Mouse (Mus musculus): ENCODE measurements around the gene Sec24a.
A peak's percentile ranks its signal among the peaks of the same experiment; 100 is the strongest.
"Not testable (repeated sequence)": the region's sequence is repeated elsewhere in the genome, so short reads cannot be mapped to it uniquely, and the experiment has no call there.

The Sec24a gene

DNA sequence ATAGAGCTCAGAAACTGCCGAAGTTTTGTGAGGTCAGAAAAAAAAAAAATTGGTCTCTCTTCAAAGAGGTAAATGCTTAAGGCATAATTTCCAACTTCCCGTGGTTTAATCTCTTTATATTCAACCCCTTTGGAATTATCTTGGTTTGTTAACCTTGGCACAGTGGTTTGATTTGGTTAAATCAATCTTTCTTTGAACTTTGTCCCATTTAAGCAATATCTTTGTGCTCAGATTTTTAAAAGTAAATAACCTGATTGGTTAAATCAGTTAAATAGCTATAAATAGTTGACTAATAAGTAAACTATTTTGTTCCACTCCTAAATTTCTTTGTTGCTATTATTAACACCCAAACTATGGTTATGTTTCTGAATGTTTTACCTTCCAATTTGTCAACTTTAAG, 4.2 kb downstream of the Sec24a start:
- DNase-seq, result no peak

GRCm38 (mm10) chr11:51758207-51758606, 5.2 kb downstream of the Sec24a start:
- DNase-seq, result not testable (repeated sequence)

DNA sequence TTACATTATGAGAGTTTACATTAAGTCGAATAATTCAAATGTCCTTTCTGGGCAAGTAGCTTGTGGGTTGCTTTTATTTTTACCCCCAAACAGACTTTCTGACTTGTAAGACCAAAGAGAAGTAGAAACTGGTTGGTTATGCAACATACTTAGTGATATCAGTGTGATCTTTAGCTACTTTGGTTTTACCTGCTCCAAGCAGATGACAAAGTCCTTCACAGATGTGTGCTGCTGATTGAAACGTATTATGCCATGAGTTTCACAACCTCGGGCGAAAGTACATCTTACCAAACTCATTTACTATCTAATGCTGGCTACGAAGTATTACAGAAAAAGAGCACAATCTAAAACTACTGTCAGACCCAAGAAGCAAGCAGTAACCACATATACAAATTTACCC, 5.8 kb downstream of the Sec24a start:
- no peak for DNase-seq

DNA sequence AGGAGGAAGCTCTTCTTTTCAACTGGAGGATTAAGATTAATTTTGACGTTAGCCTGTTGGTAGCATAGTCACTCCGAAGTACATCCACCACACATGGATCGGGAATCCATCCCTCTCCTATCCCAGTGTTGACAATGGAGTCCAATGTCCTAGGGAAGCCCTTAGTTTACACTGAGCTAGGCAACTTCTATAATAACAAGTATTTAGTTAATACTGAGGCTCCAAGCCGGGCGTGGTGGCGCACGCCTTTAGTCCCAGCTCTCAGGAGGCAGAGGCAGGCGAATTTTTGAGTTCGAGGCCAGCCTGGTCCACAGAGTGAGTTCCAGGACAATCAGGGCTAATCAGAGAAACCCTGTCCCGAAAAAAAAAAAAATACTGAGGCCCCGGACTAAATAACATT, 6.4 kb downstream of the Sec24a start:
- DNase-seq, result no peak

DNA sequence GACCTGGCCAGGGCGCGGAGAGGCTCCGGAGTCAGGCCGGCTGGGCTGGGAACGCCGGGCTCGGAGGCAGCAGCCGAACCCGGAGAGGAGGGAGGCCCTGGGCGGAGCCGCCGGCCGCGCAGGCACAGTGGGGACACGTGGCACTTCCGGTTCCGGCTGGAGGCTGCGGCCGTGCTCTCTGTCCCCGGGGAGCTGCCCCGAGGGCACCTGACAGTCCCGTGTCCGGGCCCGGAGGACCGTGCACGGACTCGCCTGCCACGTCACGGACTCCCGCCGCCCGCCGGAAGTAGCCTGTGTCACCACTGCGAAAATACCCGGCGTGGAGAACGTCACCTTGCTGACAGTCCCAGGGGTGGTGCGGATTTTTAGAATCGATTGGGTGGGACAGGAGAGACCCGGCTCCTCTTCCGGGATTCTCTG, 7.1 kb downstream of the Sec24a start:
- peak; percentile 95 for DNase-seq

GRCm38 (mm10) chr11:51755621-51756311, 7.7 kb downstream of the Sec24a start:
- DNase-seq, result peak; percentile 29

DNA sequence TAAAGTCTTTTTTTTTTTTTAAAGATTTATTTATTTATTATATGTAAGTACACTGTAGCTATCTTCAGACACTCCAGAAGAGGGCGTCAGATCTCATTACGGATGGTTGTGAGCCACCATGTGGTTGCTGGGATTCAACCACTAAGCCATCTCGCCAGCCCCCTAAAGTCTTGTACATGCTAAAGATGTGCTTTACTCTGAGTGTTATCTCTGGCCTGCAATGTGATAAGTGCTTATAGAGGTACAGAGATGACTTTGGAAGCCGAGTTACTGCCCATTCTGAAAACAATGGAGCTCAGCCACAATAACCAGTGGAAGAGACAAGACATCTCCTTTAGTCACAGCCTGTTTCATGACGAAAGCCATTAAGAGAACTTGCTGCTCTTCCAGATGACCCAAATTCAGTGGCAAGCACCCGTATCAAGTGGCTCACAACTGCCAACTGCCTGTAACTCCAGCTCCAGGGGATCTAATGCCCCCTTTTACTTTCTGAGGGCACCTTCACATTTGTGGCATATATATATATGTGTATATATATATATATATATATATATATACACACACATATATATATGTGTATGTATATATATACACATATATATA, 11.7 kb downstream of the Sec24a start:
- not testable (repeated sequence) for DNase-seq

GRCm38 (mm10) chr11:51746096-51746495, 17.3 kb downstream of the Sec24a start:
- no peak for DNase-seq

DNA sequence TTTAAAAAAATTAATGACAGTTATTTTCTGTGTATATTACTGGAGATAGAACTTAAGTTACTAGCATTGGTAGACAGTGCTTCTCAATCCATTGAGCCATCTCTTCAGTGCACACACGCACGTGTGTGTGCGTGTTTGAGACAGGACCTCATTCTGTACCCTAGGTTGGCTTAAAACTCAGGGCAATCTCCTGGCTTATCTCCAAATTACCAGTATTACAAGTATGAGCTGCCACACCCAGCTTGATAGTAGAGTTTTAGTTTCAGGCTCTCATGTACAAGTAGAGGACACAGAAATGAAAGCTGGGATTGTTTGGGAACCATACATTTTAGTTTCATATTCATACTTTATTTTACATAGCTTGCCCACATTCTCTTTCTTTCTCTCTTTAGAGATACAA, 22.7 kb downstream of the Sec24a start:
- DNase-seq, result no peak

DNA sequence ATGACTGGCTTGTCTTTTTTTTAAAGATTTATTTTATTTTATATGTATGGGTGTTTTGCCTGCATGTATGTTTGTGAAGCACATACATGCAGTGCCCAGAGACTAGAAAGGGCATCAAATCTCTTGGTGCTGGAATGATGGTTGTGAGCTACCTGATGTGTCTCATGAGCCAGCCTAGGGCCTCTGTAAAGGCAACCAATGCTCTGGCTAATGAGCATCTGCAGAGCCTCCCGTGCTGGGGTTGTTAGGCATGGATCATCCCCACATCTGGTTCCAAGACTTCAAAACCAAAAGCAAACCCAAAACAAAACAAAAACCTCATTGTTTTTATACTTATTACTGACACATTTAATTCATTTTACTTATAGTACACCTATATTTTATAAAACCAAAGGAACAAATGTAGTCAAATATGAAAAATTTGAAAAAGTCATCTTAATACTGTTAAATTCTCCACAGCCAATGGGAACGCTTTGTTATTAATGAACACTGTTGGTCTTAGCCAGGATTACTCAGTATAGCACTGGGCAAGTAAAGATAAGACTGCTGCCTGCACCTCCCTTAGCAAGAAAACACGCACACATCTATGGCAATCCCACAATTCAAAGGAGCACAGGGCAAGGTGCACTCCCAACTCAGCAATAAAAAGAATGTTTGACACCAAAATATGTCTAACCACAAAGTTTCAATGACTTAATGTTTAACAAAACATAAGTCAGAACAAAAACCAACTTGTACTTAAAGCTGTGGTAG, 24.6 kb downstream of the Sec24a start:
- DNase-seq, result no peak

GRCm38 (mm10) chr11:51734218-51734617, 29.2 kb downstream of the Sec24a start:
- not testable (repeated sequence) for DNase-seq

DNA sequence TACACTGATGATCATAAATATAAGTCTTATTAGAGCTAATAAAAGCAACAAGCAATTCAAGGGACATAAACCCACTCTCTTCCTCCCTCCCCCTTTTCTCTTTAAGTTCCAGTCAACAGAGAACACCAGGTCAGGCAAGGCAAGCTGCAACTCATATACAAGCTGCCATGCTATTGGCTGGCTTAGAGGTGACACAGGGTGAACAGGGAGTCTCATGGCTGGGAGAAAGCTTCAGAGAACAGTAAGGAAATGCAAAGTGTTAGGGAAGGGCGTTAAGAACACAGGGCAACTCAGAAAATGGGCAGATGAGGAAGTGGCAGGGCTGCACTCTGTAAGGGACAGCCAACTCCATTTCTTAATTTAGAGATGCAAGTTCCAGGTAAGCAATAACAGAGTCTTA, 30.6 kb downstream of the Sec24a start:
- DNase-seq, result no peak

DNA sequence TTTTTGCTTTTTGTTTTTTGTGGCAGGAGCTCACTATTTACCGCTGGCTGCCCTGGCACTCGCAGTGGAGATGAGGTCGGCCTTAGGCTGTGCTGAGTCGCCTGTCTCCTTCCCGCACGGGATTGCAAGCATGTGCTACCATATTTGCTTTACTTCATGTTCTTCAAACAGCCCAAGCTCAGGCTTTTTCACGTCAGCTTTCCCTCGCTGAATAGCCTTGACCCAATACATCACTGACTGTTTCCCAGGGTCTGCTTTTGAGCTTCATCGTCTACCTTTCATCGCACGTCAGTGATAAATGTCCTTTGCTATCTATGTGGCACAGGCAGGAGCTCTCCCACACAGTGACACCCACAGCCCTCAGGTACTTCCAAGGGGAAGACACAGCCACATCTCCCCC, 42.4 kb downstream of the Sec24a start:
- no peak for DNase-seq

- no peak for DNase-seq
Measured at GRCm38 (mm10) chr11:51707080-51707479, 56.4 kb downstream of the Sec24a start.

- DNase-seq, result no peak
Measured at GRCm38 (mm10) chr11:51706451-51706850, 57.0 kb downstream of the Sec24a start.

GRCm38 (mm10) chr11:51703379-51703998, 59.9 kb downstream of the Sec24a start:
- DNase-seq, result peak; percentile 56

DNA sequence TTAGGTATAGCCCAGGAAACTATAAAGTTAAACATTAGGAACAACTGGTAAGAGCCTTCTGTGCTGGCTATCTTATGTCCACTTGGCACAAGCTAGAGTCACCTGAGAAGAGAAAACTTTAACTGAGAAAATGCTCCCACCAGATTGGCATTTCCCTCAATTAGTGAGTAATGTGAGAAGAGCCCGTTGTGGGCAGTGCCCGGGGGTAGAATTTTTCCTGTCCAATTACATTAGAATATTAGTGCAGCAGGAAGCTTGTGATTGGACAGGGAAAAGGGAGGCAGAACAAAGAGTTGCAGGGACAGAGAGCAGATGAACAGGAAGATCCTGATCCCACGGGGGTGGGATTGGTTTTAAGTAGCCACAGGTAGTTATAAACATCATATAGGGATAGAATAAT, 60.6 kb downstream of the Sec24a start:
- peak; percentile 8 for DNase-seq

DNA sequence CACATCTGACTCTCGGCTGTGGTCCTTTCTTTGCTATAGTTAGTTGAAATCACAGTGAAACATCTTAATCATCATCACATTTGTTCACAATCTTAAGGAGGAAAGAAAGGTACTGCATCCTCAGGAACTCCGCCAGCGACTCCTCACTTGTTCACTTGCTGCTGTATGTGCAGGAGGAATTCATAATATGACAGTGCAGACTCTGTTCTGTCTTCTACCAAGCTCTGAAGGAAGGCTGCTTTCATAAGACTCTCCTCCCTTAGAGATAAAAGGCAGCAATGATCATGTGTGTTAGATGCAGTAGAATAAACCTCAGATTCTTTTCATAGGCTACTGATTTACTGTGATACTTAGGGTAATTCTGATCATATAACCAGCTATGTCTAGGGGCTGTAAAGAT, 68.5 kb downstream of the Sec24a start:
- no peak for DNase-seq

DNA sequence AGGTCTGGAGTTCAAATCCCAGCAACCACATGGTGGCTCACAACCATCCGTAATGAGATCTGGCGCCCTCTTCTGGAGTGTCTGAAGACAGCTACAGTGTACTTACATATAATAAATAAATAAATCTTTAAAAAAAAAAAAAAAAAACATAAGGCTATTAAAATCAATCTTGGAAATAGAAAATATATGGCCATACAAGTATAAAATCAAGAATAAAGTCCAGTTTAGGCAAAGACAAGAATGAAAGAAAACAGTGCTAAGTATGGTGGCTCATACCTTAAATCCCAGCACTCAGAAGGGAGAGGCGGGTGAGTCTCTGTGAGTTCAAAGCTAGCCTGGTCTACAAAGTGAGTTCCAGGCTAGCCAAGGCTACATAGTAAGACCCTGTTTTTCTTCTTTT, 72.8 kb downstream of the Sec24a start:
- DNase-seq, result not testable (repeated sequence)

DNA sequence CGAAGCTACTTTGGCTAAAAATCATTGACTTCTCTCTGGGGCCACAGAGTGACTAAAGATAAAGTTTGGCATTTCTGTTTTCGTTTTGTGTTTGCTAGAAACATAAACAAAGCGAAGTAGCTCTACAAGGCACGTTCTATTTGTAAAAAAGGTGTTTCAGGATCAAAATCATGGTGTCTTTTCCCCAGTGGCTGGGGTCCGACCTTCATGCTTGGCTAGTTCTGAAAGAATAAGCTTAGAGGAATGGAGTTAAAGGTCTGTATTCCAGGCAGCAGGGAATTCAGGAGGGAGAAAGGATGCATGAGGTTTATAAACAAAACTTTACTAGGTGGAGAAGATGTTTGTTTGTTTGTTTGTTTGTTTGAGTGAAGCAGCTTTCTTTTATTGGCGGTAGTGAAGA, 74.1 kb downstream of the Sec24a start:
- no peak for DNase-seq

DNA sequence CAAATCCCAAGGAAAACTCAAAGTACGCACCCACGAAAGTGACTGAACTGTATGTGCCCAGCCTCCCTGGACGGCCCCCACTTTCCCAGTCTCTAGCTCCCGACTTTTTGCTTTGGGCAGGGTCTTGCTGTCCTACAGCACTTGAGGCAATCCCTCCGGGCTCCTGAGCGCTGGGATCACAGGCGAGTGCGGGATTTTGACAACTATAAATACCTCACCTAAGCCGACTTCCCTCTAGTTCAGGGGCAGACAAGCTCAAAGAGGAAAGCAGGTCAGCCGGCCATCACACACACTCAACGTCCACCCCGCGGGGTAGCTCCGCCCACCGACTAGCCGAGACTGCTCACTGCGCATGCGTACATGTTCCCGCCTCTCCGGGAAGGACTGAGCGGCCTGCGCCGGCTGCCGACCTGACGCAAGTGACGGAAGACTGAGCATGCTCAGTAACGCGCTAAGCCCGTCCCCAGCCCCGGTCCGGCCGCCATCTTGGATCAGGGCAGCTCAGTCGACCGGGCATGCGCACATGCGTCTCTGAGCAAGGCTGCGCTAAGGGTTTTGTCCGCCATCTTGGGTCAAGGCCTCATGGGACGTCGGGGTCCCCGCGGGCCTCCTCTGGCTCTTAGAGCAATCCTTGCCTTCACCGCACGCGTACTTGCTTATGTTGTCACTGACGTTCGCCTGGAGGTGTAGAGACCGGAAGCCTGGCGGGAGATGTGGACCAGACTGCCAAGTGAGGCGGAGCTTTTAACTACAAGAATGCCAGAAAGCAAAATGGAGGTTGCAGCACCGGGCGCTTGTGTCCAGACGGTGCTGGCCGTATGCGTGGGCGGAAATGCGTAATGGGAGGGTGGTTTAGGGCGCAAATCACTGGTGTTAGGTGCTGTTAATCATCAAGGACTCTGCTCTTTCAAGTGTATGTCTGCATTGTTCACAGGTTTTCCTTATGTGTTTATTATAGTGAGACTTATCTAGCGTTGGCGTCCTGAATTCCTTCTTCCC, 74.8 kb downstream of the Sec24a start, which contains the start of gene 0610009B22Rik:
0610009B22Rik (minus strand) TSS at position 545 of the 999 bp plus-strand sequence.
- DNase-seq, result peak; percentile 100

- DNase-seq, result no peak
Measured at GRCm38 (mm10) chr11:51681976-51682374, 81.5 kb downstream of the Sec24a start.

Data from retina, postnatal 1 day (tissue).